In genomic region chr5:21395205-21395840, GRCm38 (mm10) we compare ENCODE assay signal across 17 mouse cellular contexts. TPM values are rescaled to one million over a fixed set of nuclear protein-coding genes. Genes with fewer than 3 reads are reported as not detected.
A peak's percentile ranks its signal among the peaks of the same experiment; 100 is the strongest.
DNase-seq lines count a peak whose midpoint lies in the region; ATAC-seq and TF ChIP-seq lines count a peak whose summit lies in the region.
"Had no signal": no experiment of that assay in that cellular context is flagged by ENCODE, and none has a peak within 500 bp of the region (broad histone marks: within the 10 kb centered on the region; RNA-seq: fewer than 3 reads in every experiment).

No protein-coding gene starts in this region.

- peak; percentile 13 for DNase-seq in forebrain, embryonic 14.5 days (ENCODE audit: low spot score)
- no peak for DNase-seq in forebrain, embryonic 11.5 days (ENCODE audit: low spot score)
- peak; percentile 57 for DNase-seq in kidney, postnatal 0 days (ENCODE audit: low spot score)
- no peak for DNase-seq in kidney, adult 8-10 months
- no peak for DNase-seq in G1E (ENCODE audit: low spot score)
- no peak for DNase-seq in layer of hippocampus, postnatal 25 days (ENCODE audit: extremely low spot score in 1 of 2, low spot score in 1 of 2)
- no peak for DNase-seq in spleen, adult 18-20 months
- DNase-seq: cerebellum, adult 9-10 months; lung, adult 18-20 months; right cerebral cortex, postnatal 25 days; thymus, postnatal 25 days had no signal

- no peak for TF ChIP-seq CTCF in kidney, postnatal 0 days (IDR thresholded peaks at IDR 0.05; ENCODE audit: low read depth)
- TF ChIP-seq CTCF in G1E (IDR thresholded peaks at IDR 0.05; ENCODE audit: low read depth, low read length) = no peak

- WGBS in forebrain, embryonic 14.5 days = 54% methylated on average over 7 of the region's 7 CpGs
- WGBS in forebrain, embryonic 11.5 days = 51% methylated on average over 7 of the region's 7 CpGs
- 17% methylated on average over 7 of the region's 7 CpGs for WGBS in kidney, postnatal 0 days
- 30% methylated on average over 7 of the region's 7 CpGs for WGBS in heart, embryonic 15.5 days

- no peaks in the 10 kb centered on the region for H3K27me3 ChIP-seq in forebrain, embryonic 14.5 days (replicated peaks; ENCODE audit: control insufficient read depth, insufficient read depth, low read length)
- no peaks in the 10 kb centered on the region for H3K27me3 ChIP-seq in forebrain, embryonic 11.5 days (ENCODE audit: control insufficient read depth, insufficient read depth, low read length)
- H3K27me3 ChIP-seq in kidney, postnatal 0 days (ENCODE audit: insufficient read depth, low read length) = no peaks in the 10 kb centered on the region
- H3K27me3 ChIP-seq in G1E (ENCODE audit: insufficient read depth, low read length) = peaks cover 3% of the 10 kb centered on the region; the same call in 1 of the 2 replicates
- H3K27me3 ChIP-seq in heart, embryonic 15.5 days = no peaks in the 10 kb centered on the region
- H3K27me3 ChIP-seq: embryonic facial prominence, embryonic 12.5 days; forebrain, embryonic 13.5 days; hindbrain, embryonic 12.5 days; stomach, embryonic 15.5 days had no signal

- no peak overlapping the region for H3K4me2 ChIP-seq in forebrain, embryonic 14.5 days (ENCODE audit: low read length)
- H3K4me2 ChIP-seq in forebrain, embryonic 11.5 days (ENCODE audit: low read depth, low read length, severe bottlenecking) = no peak overlapping the region
- no peak overlapping the region for H3K4me2 ChIP-seq in kidney, postnatal 0 days (ENCODE audit: low read length)
- no peak overlapping the region for H3K4me2 ChIP-seq in heart, embryonic 15.5 days
- H3K4me2 ChIP-seq: embryonic facial prominence, embryonic 12.5 days; forebrain, embryonic 13.5 days; hindbrain, embryonic 12.5 days; stomach, embryonic 15.5 days had no signal

- no peak overlapping the region for H3K4me3 ChIP-seq in forebrain, embryonic 14.5 days (ENCODE audit: low read depth, low read length)
- no peak overlapping the region for H3K4me3 ChIP-seq in forebrain, embryonic 11.5 days (ENCODE audit: low read depth, low read length)
- H3K4me3 ChIP-seq in kidney, postnatal 0 days (replicated peaks; ENCODE audit: low read depth, low read length) = no peak overlapping the region
- H3K4me3 ChIP-seq in G1E (ENCODE audit: low read depth, low read length) = no peak overlapping the region
- H3K4me3 ChIP-seq in heart, embryonic 15.5 days = no peak overlapping the region
- H3K4me3 ChIP-seq: embryonic facial prominence, embryonic 12.5 days; forebrain, embryonic 13.5 days; hindbrain, embryonic 12.5 days; stomach, embryonic 15.5 days had no signal

- no peak overlapping the region for H3K27ac ChIP-seq in forebrain, embryonic 14.5 days (ENCODE audit: low read depth, low read length)
- H3K27ac ChIP-seq in forebrain, embryonic 11.5 days (ENCODE audit: low read depth, low read length) = no peak overlapping the region
- H3K27ac ChIP-seq in kidney, postnatal 0 days = no peak overlapping the region
- peak overlapping the region; percentile 57 for H3K27ac ChIP-seq in heart, embryonic 15.5 days
- H3K27ac ChIP-seq: embryonic facial prominence, embryonic 12.5 days; forebrain, embryonic 13.5 days; hindbrain, embryonic 12.5 days; stomach, embryonic 15.5 days had no signal

- H3K9me3 ChIP-seq in forebrain, embryonic 14.5 days (replicated peaks; ENCODE audit: control insufficient read depth, low read length) = no peaks in the 10 kb centered on the region
- H3K9me3 ChIP-seq in forebrain, embryonic 11.5 days (ENCODE audit: control insufficient read depth, low read length) = no peaks in the 10 kb centered on the region
- H3K9me3 ChIP-seq in kidney, postnatal 0 days (replicated peaks; ENCODE audit: low read length) = no peaks in the 10 kb centered on the region
- H3K9me3 ChIP-seq in G1E (replicated peaks) = no peaks in the 10 kb centered on the region
- H3K9me3 ChIP-seq in heart, embryonic 15.5 days (replicated peaks) = no peaks in the 10 kb centered on the region
- H3K9me3 ChIP-seq: embryonic facial prominence, embryonic 12.5 days; forebrain, embryonic 13.5 days; hindbrain, embryonic 12.5 days; stomach, embryonic 15.5 days had no signal

- ATAC-seq in forebrain, embryonic 14.5 days = no peak
- no peak for ATAC-seq in forebrain, embryonic 11.5 days (replicated peaks; ENCODE audit: low FRiP score)
- ATAC-seq in kidney, postnatal 0 days (replicated peaks; ENCODE audit: low FRiP score, low read depth) = no peak; the same call in 1 of the 2 replicates
- ATAC-seq in G1E (ENCODE audit: extremely low read depth, insufficient number of reproducible peaks, low FRiP score, poor library complexity, severe bottlenecking) = peak; percentile 63
- ATAC-seq in heart, embryonic 15.5 days (replicated peaks; ENCODE audit: insufficient number of reproducible peaks, insufficient read depth, low FRiP score, low read depth) = peak; percentile 78
- ATAC-seq: forebrain, embryonic 13.5 days; intestine, embryonic 16.5 days had no signal

- H3K4me1 ChIP-seq in forebrain, embryonic 14.5 days (ENCODE audit: control insufficient read depth, insufficient read depth, low read length) = no peaks in the 10 kb centered on the region
- H3K4me1 ChIP-seq in forebrain, embryonic 11.5 days (replicated peaks; ENCODE audit: control insufficient read depth, insufficient read depth, low read length) = no peaks in the 10 kb centered on the region
- no peaks in the 10 kb centered on the region for H3K4me1 ChIP-seq in kidney, postnatal 0 days (replicated peaks; ENCODE audit: insufficient read depth, low read length)
- peaks cover 3% of the 10 kb centered on the region for H3K4me1 ChIP-seq in G1E (ENCODE audit: insufficient read depth, low read depth, low read length)
- peaks cover 19% of the 10 kb centered on the region for H3K4me1 ChIP-seq in heart, embryonic 15.5 days (replicated peaks)
- H3K4me1 ChIP-seq: embryonic facial prominence, embryonic 12.5 days had no signal

- no peak overlapping the region for H3K9ac ChIP-seq in forebrain, embryonic 14.5 days (ENCODE audit: low read length)
- no peak overlapping the region for H3K9ac ChIP-seq in forebrain, embryonic 11.5 days (ENCODE audit: low read length)
- H3K9ac ChIP-seq in kidney, postnatal 0 days (ENCODE audit: low read depth, low read length) = no peak overlapping the region
- H3K9ac ChIP-seq in heart, embryonic 15.5 days = no peak overlapping the region
- H3K9ac ChIP-seq: embryonic facial prominence, embryonic 12.5 days; forebrain, embryonic 13.5 days; hindbrain, embryonic 12.5 days; stomach, embryonic 15.5 days had no signal

- no peaks in the 10 kb centered on the region for H3K36me3 ChIP-seq in forebrain, embryonic 14.5 days (ENCODE audit: control insufficient read depth, insufficient read depth, low read length)
- no peaks in the 10 kb centered on the region for H3K36me3 ChIP-seq in forebrain, embryonic 11.5 days (ENCODE audit: control insufficient read depth, insufficient read depth, low read length)
- no peaks in the 10 kb centered on the region for H3K36me3 ChIP-seq in kidney, postnatal 0 days (ENCODE audit: insufficient read depth, low read length)
- no peaks in the 10 kb centered on the region for H3K36me3 ChIP-seq in G1E (replicated peaks)
- H3K36me3 ChIP-seq in heart, embryonic 15.5 days = no peaks in the 10 kb centered on the region
- H3K36me3 ChIP-seq: embryonic facial prominence, embryonic 12.5 days; hindbrain, embryonic 12.5 days; stomach, embryonic 15.5 days had no signal

RNA-seq across cellular contexts. Expression of gene Fgl2, which starts 22.9 kb away (rescaled TPM):
- polyA plus RNA-seq in forebrain, embryonic 14.5 days (2014; fragmentation: Nextera tagmentation; extraction: Ambion mirVana) = 0.79 and 1.3 TPM in 2 replicates
- 1.2 and 1.6 TPM in 2 replicates for polyA plus RNA-seq in forebrain, embryonic 11.5 days (2014; fragmentation: Nextera tagmentation; extraction: Ambion mirVana)
- 11.1 and 11.9 TPM in 2 replicates for polyA plus RNA-seq in kidney, postnatal 0 days (2015; fragmentation: Nextera tagmentation; extraction: Ambion mirVana)
- total RNA-seq in G1E (2014; fragmentation: Nextera tagmentation) (6.0 and 6.5 TPM in 2 replicates), G1E (2017) (8.9 and 9.7 TPM in 2 replicates)
- polyA plus RNA-seq in G1E (2012) = 1.6 TPM in 2 replicates
- polyA plus RNA-seq in heart, embryonic 15.5 days (2015; fragmentation: Nextera tagmentation; extraction: Ambion mirVana) = 30.4 and 35.5 TPM in 2 replicates
- 1 to 10 TPM; 1.2 to 2.4 TPM for total RNA-seq in layer of hippocampus, postnatal 25 days (2021)

RNA-seq across cellular contexts. Expression of gene Ccdc146, which starts 29.2 kb away (rescaled TPM):
- polyA plus RNA-seq in forebrain, embryonic 14.5 days (2014; fragmentation: Nextera tagmentation; extraction: Ambion mirVana) = 0.70 and 1.0 TPM in 2 replicates
- 0.36 TPM in 1 of 2 replicates, not detected in the other for polyA plus RNA-seq in forebrain, embryonic 11.5 days (2014; fragmentation: Nextera tagmentation; extraction: Ambion mirVana)
- polyA plus RNA-seq in kidney, postnatal 0 days (2015; fragmentation: Nextera tagmentation; extraction: Ambion mirVana) = 0.09 TPM in 1 of 2 replicates, not detected in the other
- not detected in 2 replicates for total RNA-seq in G1E (2014; fragmentation: Nextera tagmentation)
- total RNA-seq in G1E (2017) = 0.22 TPM in 1 of 2 replicates, not detected in the other
- polyA plus RNA-seq in G1E (2012) = not detected in 2 replicates
- polyA plus RNA-seq in heart, embryonic 15.5 days (2015; fragmentation: Nextera tagmentation; extraction: Ambion mirVana) = 1.8 and 3.0 TPM in 2 replicates
- under 1 TPM; 0.20 to 0.47 TPM for total RNA-seq in layer of hippocampus, postnatal 25 days (2021)
- polyA plus RNA-seq: embryonic facial prominence, embryonic 12.5 days had no signal

RNA-seq across cellular contexts. Expression of gene Fam185a, which starts 29.4 kb away (rescaled TPM):
- polyA plus RNA-seq in forebrain, embryonic 14.5 days (2014; fragmentation: Nextera tagmentation; extraction: Ambion mirVana) = 6.1 and 7.9 TPM in 2 replicates
- 4.8 and 5.2 TPM in 2 replicates for polyA plus RNA-seq in forebrain, embryonic 11.5 days (2014; fragmentation: Nextera tagmentation; extraction: Ambion mirVana)
- polyA plus RNA-seq in kidney, postnatal 0 days (2015; fragmentation: Nextera tagmentation; extraction: Ambion mirVana) = 4.9 and 5.1 TPM in 2 replicates
- total RNA-seq in G1E (2014; fragmentation: Nextera tagmentation) (11.1 and 14.2 TPM in 2 replicates), G1E (2017) (8.1 and 9.5 TPM in 2 replicates)
- 2.3 and 2.8 TPM in 2 replicates for polyA plus RNA-seq in G1E (2012)
- polyA plus RNA-seq in heart, embryonic 15.5 days (2015; fragmentation: Nextera tagmentation; extraction: Ambion mirVana) = 8.4 and 8.5 TPM in 2 replicates
- total RNA-seq in layer of hippocampus, postnatal 25 days (2021) = 10 to 100 TPM; 11.2 to 12.4 TPM

Comparison
In these comparisons a context has a peak if more than half of its experiments do, and no peak if none do; other contexts are left out.
1. DNase-seq: peak in forebrain, embryonic 14.5 days (single experiment) and kidney, postnatal 0 days (single experiment); none in forebrain, embryonic 11.5 days (single experiment), kidney, adult 8-10 months (0 of 2), G1E (single experiment), layer of hippocampus, postnatal 25 days (0 of 2) and spleen, adult 18-20 months (0 of 2).
2. ATAC-seq: peak in G1E (single experiment) and heart, embryonic 15.5 days (single experiment); none in forebrain, embryonic 14.5 days (single experiment), forebrain, embryonic 11.5 days (single experiment) and kidney, postnatal 0 days (single experiment).